Mouse (Mus musculus) cerebellum, postnatal 10 days (tissue): Measurements from ENCODE around the gene Enpp3.

Source experiments
- DNase-seq, 2 experiments: peaks; one replicate each; pipeline ENCODE4 v3.0.0; 2021; ENCODE audit warnings: mixed read lengths in 2 of 2

Enpp3 gene

GRCm38 (mm10) chr10:24758326-24758915 is 84.2 kb downstream of the Enpp3 start:
- DNase-seq = peak; percentile 8 to 12

- DNase-seq = no peak
These were observed 87.6 kb downstream of the Enpp3 start for GRCm38 (mm10) chr10:24754874-24755540.

- DNase-seq = no peak
These were observed 88.3 kb downstream of the Enpp3 start for GRCm38 (mm10) chr10:24754251-24754835.

GRCm38 (mm10) chr10:24753536-24754250 is 88.9 kb downstream of the Enpp3 start:
- no peak for DNase-seq

- DNase-seq = no peak
These were observed 99.6 kb downstream of the Enpp3 start for GRCm38 (mm10) chr10:24742950-24743487.

- no peak for DNase-seq
These were observed 101.1 kb downstream of the Enpp3 start for GRCm38 (mm10) chr10:24741229-24742198.

GRCm38 (mm10) chr10:24739171-24739570 is 103.5 kb downstream of the Enpp3 start:
- no peak for DNase-seq

GRCm38 (mm10) chr10:24738456-24738855 is 104.2 kb downstream of the Enpp3 start:
- peak; percentile 90 to 92 for DNase-seq

- DNase-seq = no peak
These were observed 107.4 kb downstream of the Enpp3 start for GRCm38 (mm10) chr10:24735027-24735777.

- DNase-seq = no peak
These were observed 115.1 kb downstream of the Enpp3 start for GRCm38 (mm10) chr10:24727478-24727877.

GRCm38 (mm10) chr10:24725197-24725596 is 117.4 kb downstream of the Enpp3 start:
- DNase-seq = no peak
